Mouse (Mus musculus) thymus, adult 2 months (tissue): ENCODE measurements at regions not wholly inside any gene's neighbourhood (a gene's known extent, or its start where the extent isn't known, plus 50 kb on each side); places are given as distances from the start of the nearest gene placed in this dataset.

Source experiments
- CTCF ChIP-seq: fragments of 200-500 bp; IDR thresholded peaks from 2 replicates; pipeline ENCODE4 v1.5.1; 2012; ENCODE audit warnings: mild to moderate bottlenecking, control low read depth, low read length, moderate library complexity, borderline replicate concordance; ENCODE audit not compliant: control insufficient read depth, poor library complexity, insufficient read depth; ENCODE audit errors: extremely low read depth
- POLR2A ChIP-seq: fragments of 200-500 bp; IDR thresholded peaks from 2 replicates; pipeline ENCODE4 v1.6.1; 2012; ENCODE audit warnings: mild to moderate bottlenecking, low read length, control low read depth, moderate library complexity; ENCODE audit not compliant: control insufficient read depth, poor library complexity, insufficient read depth; ENCODE audit errors: extremely low read depth

DNA sequence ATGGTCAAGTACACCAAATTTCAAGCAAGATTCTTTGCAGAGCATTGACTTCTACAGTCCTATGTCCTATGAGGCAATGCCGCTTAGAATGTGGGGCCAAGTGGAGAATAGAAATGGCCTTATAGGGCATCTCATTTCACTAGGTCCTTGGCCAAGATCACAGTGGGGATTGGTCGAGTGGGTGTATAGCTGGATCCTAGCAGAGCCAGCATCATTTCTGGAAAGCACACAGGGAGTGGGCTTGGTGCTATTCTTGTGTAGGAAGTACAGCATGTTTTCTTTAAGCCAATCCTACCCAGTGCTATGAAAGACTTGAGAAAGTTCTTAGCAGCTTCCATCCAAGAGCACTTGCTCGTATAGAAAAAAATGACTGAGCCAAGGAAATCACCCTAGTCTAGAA lies 178.2 kb upstream of the Ntm start:
- TF ChIP-seq CTCF (no peak), POLR2A (no peak)
